8 mouse cellular contexts compared by ENCODE assay signal in genomic region chr10:79851653-79852052, GRCm38 (mm10). TPM values are rescaled to one million over a fixed set of nuclear protein-coding genes. Genes with fewer than 3 reads are reported as not detected.
A peak's percentile ranks its signal among the peaks of the same experiment; 100 is the strongest.
DNase-seq lines count a peak whose midpoint lies in the region; ATAC-seq and TF ChIP-seq lines count a peak whose summit lies in the region.

No protein-coding gene starts in this region.

- H3K9ac ChIP-seq in liver, adult 2 months (ENCODE audit: low read depth, low read length), result peak overlapping the region; percentile 38; the same call in 1 of the 2 replicates
- 0 out of 2 replicates have a peak overlapping the region, but pooled peaks have one; percentile 49 for H3K9ac ChIP-seq in embryonic facial prominence, embryonic 14.5 days (ENCODE audit: low read depth, low read length)
- peak overlapping the region; percentile 89 for H3K9ac ChIP-seq in intestine, embryonic 16.5 days (ENCODE audit: low read depth, low read length)

- H3K4me1 ChIP-seq in liver, adult 2 months (ENCODE audit: control insufficient read depth, insufficient read depth, low read length), result peaks cover 13% of the 10 kb centered on the region
- H3K4me1 ChIP-seq in embryonic facial prominence, embryonic 14.5 days (ENCODE audit: control insufficient read depth, insufficient read depth, low read length), result peaks cover 27% of the 10 kb centered on the region
- H3K4me1 ChIP-seq in intestine, embryonic 16.5 days (ENCODE audit: control insufficient read depth, insufficient read depth, low read length), result peaks cover 33% of the 10 kb centered on the region

- no peak for TF ChIP-seq POLR2A in liver, adult 2 months (IDR thresholded peaks at IDR 0.05; ENCODE audit: extremely low read depth, insufficient read depth, low read length)

- WGBS in liver, adult 2 months, result 90% methylated on average over 3 of the region's 3 CpGs
- WGBS in embryonic facial prominence, embryonic 14.5 days, result 47% methylated on average over 3 of the region's 3 CpGs
- WGBS in intestine, embryonic 16.5 days, result 53% methylated on average over 3 of the region's 3 CpGs

- no peak for TF ChIP-seq CTCF in liver, adult 2 months (IDR thresholded peaks at IDR 0.05; ENCODE audit: low read depth, low read length)

- peaks cover 16% of the 10 kb centered on the region for H3K79me2 ChIP-seq in liver, adult 2 months (ENCODE audit: control insufficient read depth, insufficient read depth, low read length)

- no peak for ATAC-seq in embryonic facial prominence, embryonic 14.5 days (ENCODE audit: low read depth)
- no peak for ATAC-seq in intestine, embryonic 16.5 days
- no peak for ATAC-seq in activated CD4-positive, CD25-positive, alpha-beta regulatory T cell, adult 4 months

- no peaks in the 10 kb centered on the region for H3K27me3 ChIP-seq in liver, adult 2 months (ENCODE audit: control insufficient read depth, insufficient read depth, low read length)
- H3K27me3 ChIP-seq in embryonic facial prominence, embryonic 14.5 days (replicated peaks; ENCODE audit: control insufficient read depth, insufficient read depth, low read length), result no peaks in the 10 kb centered on the region
- no peaks in the 10 kb centered on the region for H3K27me3 ChIP-seq in intestine, embryonic 16.5 days (replicated peaks; ENCODE audit: control insufficient read depth, insufficient read depth, low read length)

- no peak for DNase-seq in liver, adult 2 months (ENCODE audit: extremely low read depth, low read depth, low spot score)
- DNase-seq in liver, result no peak
- no peak for DNase-seq in embryonic facial prominence, embryonic 14.5 days (ENCODE audit: low spot score)
- peak; percentile 29 for DNase-seq in naive thymus-derived CD4-positive, alpha-beta T cell, adult 2 months (ENCODE audit: low read depth)
- DNase-seq in gastrocnemius, postnatal 25 days, result no peak
- no peak for DNase-seq in adrenal gland, adult (ENCODE audit: inconsistent age in 2 of 2, low spot score in 1 of 2)

- no peaks in the 10 kb centered on the region for H3K36me3 ChIP-seq in liver, adult 2 months (ENCODE audit: control insufficient read depth, insufficient read depth, low read length)
- H3K36me3 ChIP-seq in embryonic facial prominence, embryonic 14.5 days (ENCODE audit: control insufficient read depth, insufficient read depth, low read length), result peaks cover 7% of the 10 kb centered on the region; the same call in 1 of the 2 replicates
- H3K36me3 ChIP-seq in intestine, embryonic 16.5 days (ENCODE audit: control insufficient read depth, insufficient read depth, low read length), result peaks cover 3% of the 10 kb centered on the region; the same call in 1 of the 2 replicates

- no peak overlapping the region for H3K4me3 ChIP-seq in liver, adult 2 months (ENCODE audit: insufficient read depth, low read depth, low read length)
- H3K4me3 ChIP-seq in embryonic facial prominence, embryonic 14.5 days (ENCODE audit: low read depth, low read length), result peak overlapping the region; percentile 1
- H3K4me3 ChIP-seq in intestine, embryonic 16.5 days (ENCODE audit: low read length), result peak overlapping the region; percentile 97; the same call in 1 of the 2 replicates

- H3K4me2 ChIP-seq in embryonic facial prominence, embryonic 14.5 days (ENCODE audit: low read depth, low read length), result peak overlapping the region; percentile 99
- H3K4me2 ChIP-seq in intestine, embryonic 16.5 days (ENCODE audit: low read depth, low read length), result peak overlapping the region; percentile 88

- H3K9me3 ChIP-seq in embryonic facial prominence, embryonic 14.5 days (ENCODE audit: control insufficient read depth, low read length), result no peaks in the 10 kb centered on the region
- H3K9me3 ChIP-seq in intestine, embryonic 16.5 days (ENCODE audit: control insufficient read depth, low read length), result no peaks in the 10 kb centered on the region

- H3K27ac ChIP-seq in liver, adult 2 months (replicated peaks; ENCODE audit: insufficient read depth, low read depth, low read length), result peak overlapping the region; percentile 88
- H3K27ac ChIP-seq in embryonic facial prominence, embryonic 14.5 days (replicated peaks; ENCODE audit: low read depth, low read length), result peak overlapping the region; percentile 100
- peak overlapping the region; percentile 100 for H3K27ac ChIP-seq in intestine, embryonic 16.5 days (ENCODE audit: low read length)

RNA-seq across cellular contexts. Expression of gene Ptbp1, which starts 2.6 kb away (rescaled TPM):
- 43.9 and 86.1 TPM in 2 replicates for total RNA-seq in liver, adult 2 months (2014; rRNA removed)
- polyA plus RNA-seq in liver, adult 2 months (2012; rRNA removed), result 77.6 and 103 TPM in 2 replicates
- 198 and 254 TPM in 2 replicates for polyA plus RNA-seq in embryonic facial prominence, embryonic 14.5 days (2014; fragmentation: Nextera tagmentation; extraction: Ambion mirVana)
- 295 and 302 TPM in 2 replicates for polyA plus RNA-seq in intestine, embryonic 16.5 days (2015; fragmentation: Nextera tagmentation; extraction: Ambion mirVana)
- 10 to 100 TPM; 26.8 to 27.1 TPM for total RNA-seq in gastrocnemius, postnatal 25 days (2021)
- polyA plus RNA-seq in activated CD4-positive, CD25-positive, alpha-beta regulatory T cell, adult 4 months (2017; shearing (Covaris generic)), result 100 to 1,000 TPM in 1 of 2 experiments, 10 to 100 TPM in 1; 94.0 to 159 TPM

RNA-seq across cellular contexts. Expression of gene Prtn3, which starts 22.6 kb away (rescaled TPM):
- 0.40 TPM in 1 of 2 replicates, not detected in the other for total RNA-seq in liver, adult 2 months (2014; rRNA removed)
- 0.20 and 1.1 TPM in 2 replicates for polyA plus RNA-seq in liver, adult 2 months (2012; rRNA removed)
- polyA plus RNA-seq in embryonic facial prominence, embryonic 14.5 days (2014; fragmentation: Nextera tagmentation; extraction: Ambion mirVana), result 4.1 and 6.7 TPM in 2 replicates
- 2.7 and 2.8 TPM in 2 replicates for polyA plus RNA-seq in intestine, embryonic 16.5 days (2015; fragmentation: Nextera tagmentation; extraction: Ambion mirVana)
- under 1 TPM in 1 of 2 experiments, not detected in 1; 0.35 TPM for total RNA-seq in gastrocnemius, postnatal 25 days (2021)
- polyA plus RNA-seq in activated CD4-positive, CD25-positive, alpha-beta regulatory T cell, adult 4 months (2017; shearing (Covaris generic)), result not detected

RNA-seq across cellular contexts. Expression of gene Plppr3, which starts 22.8 kb away (rescaled TPM):
- total RNA-seq in liver, adult 2 months (2014; rRNA removed), result under 0.01 TPM in 1 of 2 replicates, not detected in the other
- polyA plus RNA-seq in liver, adult 2 months (2012; rRNA removed), result 0.38 and 0.47 TPM in 2 replicates
- 32.4 and 50.2 TPM in 2 replicates for polyA plus RNA-seq in embryonic facial prominence, embryonic 14.5 days (2014; fragmentation: Nextera tagmentation; extraction: Ambion mirVana)
- polyA plus RNA-seq in intestine, embryonic 16.5 days (2015; fragmentation: Nextera tagmentation; extraction: Ambion mirVana), result 25.5 and 28.2 TPM in 2 replicates
- under 1 TPM; 0.13 to 0.27 TPM for total RNA-seq in gastrocnemius, postnatal 25 days (2021)
- polyA plus RNA-seq in activated CD4-positive, CD25-positive, alpha-beta regulatory T cell, adult 4 months (2017; shearing (Covaris generic)), result 1 to 10 TPM; 1.6 to 2.1 TPM

RNA-seq across cellular contexts. Expression of gene Misp, which starts 30.9 kb away (rescaled TPM):
- total RNA-seq in liver, adult 2 months (2014; rRNA removed), result 0.18 and 0.40 TPM in 2 replicates
- 0.16 and 0.51 TPM in 2 replicates for polyA plus RNA-seq in liver, adult 2 months (2012; rRNA removed)
- polyA plus RNA-seq in embryonic facial prominence, embryonic 14.5 days (2014; fragmentation: Nextera tagmentation; extraction: Ambion mirVana), result 2.3 and 3.9 TPM in 2 replicates
- 204 and 210 TPM in 2 replicates for polyA plus RNA-seq in intestine, embryonic 16.5 days (2015; fragmentation: Nextera tagmentation; extraction: Ambion mirVana)
- under 1 TPM in 1 of 2 experiments, not detected in 1; 0.40 TPM for total RNA-seq in gastrocnemius, postnatal 25 days (2021)
- not detected for polyA plus RNA-seq in activated CD4-positive, CD25-positive, alpha-beta regulatory T cell, adult 4 months (2017; shearing (Covaris generic))

RNA-seq across cellular contexts. Expression of gene Elane, which starts 34.4 kb away (rescaled TPM):
- 0.20 TPM in 1 of 2 replicates, not detected in the other for total RNA-seq in liver, adult 2 months (2014; rRNA removed)
- 0.12 and 0.15 TPM in 2 replicates for polyA plus RNA-seq in liver, adult 2 months (2012; rRNA removed)
- polyA plus RNA-seq in embryonic facial prominence, embryonic 14.5 days (2014; fragmentation: Nextera tagmentation; extraction: Ambion mirVana), result 0.64 and 2.0 TPM in 2 replicates
- 0.42 and 2.4 TPM in 2 replicates for polyA plus RNA-seq in intestine, embryonic 16.5 days (2015; fragmentation: Nextera tagmentation; extraction: Ambion mirVana)
- total RNA-seq in gastrocnemius, postnatal 25 days (2021), result not detected
- polyA plus RNA-seq in activated CD4-positive, CD25-positive, alpha-beta regulatory T cell, adult 4 months (2017; shearing (Covaris generic)), result not detected

Comparison
In these comparisons a context has a peak if more than half of its experiments do, and no peak if none do; other contexts are left out.
1. H3K9ac ChIP-seq: peak in every context shown above with its lines; median percentile 89 in intestine, embryonic 16.5 days; 49 in embryonic facial prominence, embryonic 14.5 days; 38 in liver, adult 2 months.